In genomic region chr5:118543816-118544215, GRCm38 (mm10) we compare ENCODE assay signal across 18 mouse cellular contexts. TPM values are rescaled to one million over a fixed set of nuclear protein-coding genes. Genes with fewer than 3 reads are reported as not detected.
A peak's percentile ranks its signal among the peaks of the same experiment; 100 is the strongest.
DNase-seq lines count a peak whose midpoint lies in the region; ATAC-seq lines count a peak whose summit lies in the region.
"Had no signal": no experiment of that assay in that cellular context is flagged by ENCODE, and none has a peak within 500 bp of the region (broad histone marks: within the 10 kb centered on the region; RNA-seq: fewer than 3 reads in every experiment).

No protein-coding gene starts in this region.

- peaks cover 23% of the 10 kb centered on the region for H3K9me3 ChIP-seq in megakaryocyte, embryonic 14.5 days
- H3K9me3 ChIP-seq: embryonic facial prominence, embryonic 13.5 days; embryonic facial prominence, embryonic 15.5 days; forebrain, embryonic 13.5 days had no signal

- no peak for ATAC-seq in megakaryocyte, adult 5-6 weeks (ENCODE audit: poor library complexity, severe bottlenecking)
- ATAC-seq: forebrain, embryonic 13.5 days; forebrain, embryonic 15.5 days; forebrain, postnatal 0 days had no signal

- peak; percentile 16 for DNase-seq in adrenal gland, adult 8-10 months
- DNase-seq in adrenal gland, postnatal 4 days (ENCODE audit: low spot score in 2 of 2) = no peak
- no peak for DNase-seq in thymus, postnatal 36 days
- DNase-seq: adrenal gland, postnatal 14 days; cerebellum, adult 11 months; cerebellum, adult 18-20 months; cerebellum, adult 8-10 months; cerebellum, adult 9-11 months; cerebellum, postnatal 14 days; cerebellum, postnatal 36 days; embryo, embryonic 11 days; forebrain, postnatal 0 days had no signal

- H3K4me3 ChIP-seq in megakaryocyte, embryonic 14.5 days (replicated peaks) = peak overlapping the region; percentile 46
- H3K4me3 ChIP-seq: embryonic facial prominence, embryonic 13.5 days; embryonic facial prominence, embryonic 15.5 days; forebrain, embryonic 13.5 days; forebrain, embryonic 15.5 days had no signal

- H3K4me1 ChIP-seq in megakaryocyte, embryonic 14.5 days = peaks cover 26% of the 10 kb centered on the region
- H3K4me1 ChIP-seq: forebrain, embryonic 13.5 days; forebrain, embryonic 15.5 days had no signal

- no peaks in the 10 kb centered on the region for H3K36me3 ChIP-seq in megakaryocyte, embryonic 14.5 days (replicated peaks; ENCODE audit: low read length)
- H3K36me3 ChIP-seq: embryonic facial prominence, embryonic 13.5 days; embryonic facial prominence, embryonic 15.5 days; forebrain, embryonic 15.5 days had no signal

- peaks cover 3% of the 10 kb centered on the region for H3K27me3 ChIP-seq in megakaryocyte, embryonic 14.5 days (replicated peaks)
- H3K27me3 ChIP-seq: embryonic facial prominence, embryonic 13.5 days; embryonic facial prominence, embryonic 15.5 days; forebrain, embryonic 13.5 days; forebrain, embryonic 15.5 days had no signal

RNA-seq across cellular contexts. Expression of gene Med13l, which starts 16.7 kb away (rescaled TPM):
- total RNA-seq in adrenal gland, adult 8-10 months (2022) = 10 to 100 TPM; 30.6 to 46.4 (median 40.2) TPM
- total RNA-seq in adrenal gland, postnatal 4 days (2021) = 10 to 100 TPM; 49.9 to 55.3 TPM
- polyA plus RNA-seq in megakaryocyte, embryonic 14.5 days (2012; ENCODE audit: insufficient read depth, low replicate concordance) = 3.6 and 10.3 TPM in 2 replicates
- 25.6 and 30.7 TPM in 2 replicates for total RNA-seq in megakaryocyte, adult 5-6 weeks (2015)
- 21.5 and 31.8 TPM in 2 replicates for total RNA-seq in megakaryocyte, adult 5-6 weeks (2017)
